Mouse (Mus musculus) thymus, adult 2 months (tissue): ENCODE measurements around the gene Cacng1.

Experiments used
- CTCF ChIP-seq: fragments of 200-500 bp; IDR thresholded peaks from 2 replicates; pipeline ENCODE4 v1.5.1; 2012; ENCODE audit warnings: mild to moderate bottlenecking, control low read depth, low read length, moderate library complexity, borderline replicate concordance; ENCODE audit not compliant: control insufficient read depth, poor library complexity, insufficient read depth; ENCODE audit errors: extremely low read depth
- POLR2A ChIP-seq: fragments of 200-500 bp; IDR thresholded peaks from 2 replicates; pipeline ENCODE4 v1.6.1; 2012; ENCODE audit warnings: mild to moderate bottlenecking, low read length, control low read depth, moderate library complexity; ENCODE audit not compliant: control insufficient read depth, poor library complexity, insufficient read depth; ENCODE audit errors: extremely low read depth

DNA sequence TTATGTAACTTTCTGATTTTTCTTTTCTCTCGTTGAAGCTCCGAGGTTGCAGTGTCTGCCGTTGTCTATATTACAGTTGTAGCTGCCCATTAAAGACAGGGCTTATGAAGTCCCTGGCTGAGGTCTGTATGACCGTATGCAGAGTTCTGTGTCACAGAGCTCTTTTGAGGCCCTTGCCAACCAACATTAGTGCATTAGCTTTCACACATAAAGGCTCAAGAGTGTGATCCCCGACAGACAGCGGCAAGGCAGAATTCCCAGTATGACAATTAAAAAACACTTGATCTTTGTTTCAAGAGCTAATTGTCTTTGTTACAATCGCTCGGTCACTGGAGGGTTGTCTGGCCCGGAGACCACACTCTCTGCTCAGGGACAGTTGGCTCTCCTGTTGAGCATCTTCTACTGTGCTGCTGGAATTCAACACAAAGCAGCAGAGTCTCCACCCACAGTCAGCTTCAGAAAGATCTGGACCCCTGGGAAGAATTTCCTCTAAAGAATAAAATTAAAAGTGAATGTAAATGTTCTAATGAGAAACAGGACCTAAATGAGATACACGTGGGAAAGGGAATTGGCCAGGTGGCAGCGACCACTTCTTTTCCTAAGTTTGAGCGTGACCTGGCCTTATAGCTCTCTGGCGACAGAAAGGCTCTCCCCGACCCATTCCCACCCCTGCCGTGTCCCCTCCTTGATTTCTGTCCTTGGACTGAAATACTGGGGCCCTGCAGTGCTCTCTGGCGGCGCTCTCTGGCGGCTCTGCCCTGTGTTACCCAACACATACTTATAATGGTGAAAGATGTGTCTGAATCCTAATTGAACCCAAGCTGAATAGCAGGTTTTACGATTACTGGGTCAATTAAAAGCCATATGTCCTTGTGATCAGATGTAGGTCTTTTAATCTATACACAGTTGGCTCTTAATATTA, 32.5 kb downstream of the Cacng1 start:
- TF ChIP-seq POLR2A (no peak), CTCF (no peak)
